Mouse (Mus musculus) left cerebral cortex, adult 9 months (tissue): ENCODE data around the gene Gskip.

Experiments
- DNase-seq, 2 experiments: peaks; one replicate each; pipeline ENCODE4 v3.0.0; 2022; ENCODE audit warnings: low spot score in 2 of 2

Gskip gene

GRCm38 (mm10) chr12:105683933-105684901 is at the start of gene Gskip:
Gskip (plus strand) TSS chr12:105684829.
- peak in 1 of 2 experiments; percentile 20 for DNase-seq

GRCm38 (mm10) chr12:105636551-105636950 is 48.1 kb upstream of the Gskip start:
- no peak for DNase-seq

- no peak for DNase-seq
These were observed 47.1 kb upstream of the Gskip start for GRCm38 (mm10) chr12:105637554-105637953.

- DNase-seq: no peak
These were observed 41.8 kb upstream of the Gskip start for GRCm38 (mm10) chr12:105642770-105643321.

GRCm38 (mm10) chr12:105655850-105656249 is 28.8 kb upstream of the Gskip start:
- DNase-seq: no peak

- DNase-seq: no peak
These were observed 8.4 kb upstream of the Gskip start for GRCm38 (mm10) chr12:105676274-105676673.

GRCm38 (mm10) chr12:105678211-105678610 is 6.4 kb upstream of the Gskip start:
- no peak for DNase-seq

GRCm38 (mm10) chr12:105678762-105679161 is 5.9 kb upstream of the Gskip start:
- DNase-seq: no peak

- DNase-seq: peak; percentile 85 to 96
These were observed 517 bp downstream of the Gskip start, which contains the start of gene Atg2b for GRCm38 (mm10) chr12:105685001-105685691. Atg2b (minus strand) TSS chr12:105685211.

- DNase-seq: no peak
These were observed 2.2 kb downstream of the Gskip start for GRCm38 (mm10) chr12:105686791-105687190.

GRCm38 (mm10) chr12:105687416-105687815 is 2.8 kb downstream of the Gskip start:
- no peak for DNase-seq

GRCm38 (mm10) chr12:105688546-105688945 is 3.9 kb downstream of the Gskip start:
- DNase-seq: no peak

GRCm38 (mm10) chr12:105689435-105689834 is 4.8 kb downstream of the Gskip start:
- DNase-seq: no peak

GRCm38 (mm10) chr12:105694021-105694420 is 9.4 kb downstream of the Gskip start:
- no peak for DNase-seq

- no peak for DNase-seq
These were observed 11.2 kb downstream of the Gskip start for GRCm38 (mm10) chr12:105695848-105696247.

- no peak for DNase-seq
These were observed 12.6 kb downstream of the Gskip start for GRCm38 (mm10) chr12:105697104-105697780.

- no peak for DNase-seq
These were observed 15.8 kb downstream of the Gskip start for GRCm38 (mm10) chr12:105700433-105700832.

- DNase-seq: no peak
These were observed 21.3 kb downstream of the Gskip start, which contains the start of gene Ak7 for GRCm38 (mm10) chr12:105705799-105706487. Ak7 (plus strand) TSS chr12:105705976.

GRCm38 (mm10) chr12:105718616-105719015 is 34.0 kb downstream of the Gskip start:
- peak in 1 of 2 experiments; percentile 44 for DNase-seq

GRCm38 (mm10) chr12:105720196-105720595 is 35.6 kb downstream of the Gskip start:
- no peak for DNase-seq
